Mouse (Mus musculus) cerebellum, adult 18-20 months (tissue): ENCODE measurements at regions not wholly inside any gene's neighbourhood (a gene's known extent, or its start where the extent isn't known, plus 50 kb on each side); places are given as distances from the start of the nearest gene placed in this dataset.

Experiments used
- DNase-seq, 2 experiments: peaks; one replicate each; pipeline ENCODE4 v3.0.0; 2021

DNA sequence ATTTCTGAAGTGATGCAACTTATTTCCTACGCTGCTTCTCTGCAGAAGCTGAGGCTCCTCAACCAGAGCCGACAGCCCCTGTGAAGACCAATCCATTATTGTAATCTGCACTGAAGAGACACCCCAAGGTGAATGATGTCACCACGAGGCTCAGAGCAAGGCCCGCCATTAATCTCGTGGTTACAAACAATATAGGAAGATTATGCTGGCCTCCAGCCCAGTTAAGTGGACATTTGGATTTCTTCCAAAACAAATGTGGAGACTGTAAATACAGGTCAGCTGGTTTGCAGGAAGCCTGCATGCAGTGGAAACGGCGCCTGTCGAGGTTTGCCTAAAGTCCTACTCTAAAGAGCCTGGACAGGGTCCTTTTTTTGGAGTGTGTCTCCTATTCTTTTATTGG lies 390.6 kb upstream of the Zmiz1 start:
- DNase-seq, result peak; percentile 19 to 27

DNA sequence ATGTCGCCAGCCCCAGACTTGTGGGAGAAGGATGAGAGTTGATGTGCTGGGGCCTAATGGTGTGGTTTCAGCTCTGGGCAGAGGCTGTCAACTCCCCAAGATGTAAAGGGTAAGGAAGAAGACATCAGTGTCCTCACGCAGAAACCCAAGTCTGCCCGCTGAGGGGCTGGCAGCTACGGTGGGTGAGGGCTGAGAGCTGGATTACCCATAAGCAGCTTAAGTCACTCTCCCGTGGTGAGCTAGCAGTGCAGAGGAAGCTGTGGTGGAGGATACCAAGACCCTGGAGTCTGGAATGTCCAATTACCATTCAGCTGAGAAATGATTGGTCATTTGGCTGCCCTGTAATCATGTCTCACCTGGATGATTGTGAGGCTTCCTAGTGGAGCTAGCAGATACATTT lies 385.8 kb upstream of the Zmiz1 start:
- peak; percentile 12 to 45 for DNase-seq

DNA sequence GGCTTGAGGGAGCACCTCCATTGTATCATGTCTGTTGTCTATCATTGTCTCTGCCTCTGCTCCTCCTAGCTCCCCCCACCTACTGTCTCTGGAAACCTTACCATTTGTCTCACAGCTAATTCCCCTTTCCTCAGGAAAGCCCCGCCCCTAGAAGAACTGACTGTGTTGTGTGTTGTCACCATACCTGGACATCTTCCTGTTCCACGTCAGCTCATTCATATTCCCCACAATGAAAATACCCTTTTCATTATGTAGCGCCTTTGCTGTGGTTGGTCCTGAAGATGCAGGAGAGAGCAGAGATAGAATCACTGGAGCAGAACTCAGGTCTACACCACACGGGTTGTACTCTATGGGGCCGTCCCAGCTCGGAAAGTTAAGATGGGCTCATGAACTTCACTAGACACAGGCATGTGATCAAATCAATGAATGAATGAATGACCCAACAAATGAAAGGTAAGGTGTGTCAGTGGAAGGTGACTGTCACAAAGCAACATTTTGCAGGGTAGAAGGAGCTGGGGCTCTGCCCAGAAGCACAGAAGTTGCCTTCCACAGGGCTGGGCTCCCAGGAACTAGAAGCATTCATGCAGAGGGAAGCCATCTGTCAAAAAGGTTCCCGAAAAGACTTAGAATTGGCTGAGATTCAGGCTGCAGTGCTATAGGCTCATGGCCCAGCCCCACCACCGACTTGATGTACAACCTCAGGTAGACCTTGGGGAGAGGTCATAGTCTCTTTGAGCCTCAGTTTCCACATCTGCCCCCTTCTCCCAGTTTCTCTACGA lies 384.8 kb upstream of the Zmiz1 start:
- DNase-seq, result peak; percentile 87 to 93

DNA sequence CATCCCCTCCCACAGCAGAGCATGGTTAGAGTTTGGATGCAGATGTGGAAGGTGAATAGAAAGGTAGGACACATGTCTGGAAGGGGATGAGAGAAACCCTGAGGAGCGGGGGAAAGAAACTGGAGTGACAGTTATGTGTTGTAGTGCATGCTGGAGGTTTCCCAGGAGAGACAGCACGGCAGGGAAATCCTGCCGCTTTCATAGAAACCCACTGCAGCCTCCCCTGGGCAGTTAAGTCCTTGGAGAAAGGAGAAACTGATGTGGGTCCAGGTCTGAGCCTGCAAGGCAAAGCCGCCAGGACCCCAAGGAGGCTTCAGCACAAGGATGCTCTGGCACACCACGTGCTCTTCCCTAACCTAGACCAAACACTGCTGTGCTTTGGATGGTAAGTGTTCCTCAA lies 384.1 kb upstream of the Zmiz1 start:
- DNase-seq, result peak in 1 of 2 experiments; percentile 21

DNA sequence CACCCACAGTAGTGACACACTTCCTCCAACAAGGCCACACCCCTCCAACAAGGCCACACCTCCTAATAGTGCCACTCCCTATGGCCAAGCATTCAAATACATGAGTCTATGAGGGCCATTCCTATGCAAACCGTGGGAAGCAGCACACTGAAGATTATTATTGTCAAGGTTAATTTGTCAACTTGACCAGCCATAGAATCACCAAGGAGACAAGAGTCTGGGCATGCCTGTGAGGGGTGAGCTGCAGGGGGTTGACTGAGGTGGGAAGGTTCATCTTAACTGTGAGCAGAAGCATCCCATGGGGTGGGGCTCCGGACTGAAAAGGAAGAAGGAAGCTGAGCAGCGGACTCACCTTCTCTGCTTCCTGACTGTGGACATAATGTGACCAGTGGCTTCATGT lies 378.6 kb upstream of the Zmiz1 start:
- DNase-seq, result no peak

DNA sequence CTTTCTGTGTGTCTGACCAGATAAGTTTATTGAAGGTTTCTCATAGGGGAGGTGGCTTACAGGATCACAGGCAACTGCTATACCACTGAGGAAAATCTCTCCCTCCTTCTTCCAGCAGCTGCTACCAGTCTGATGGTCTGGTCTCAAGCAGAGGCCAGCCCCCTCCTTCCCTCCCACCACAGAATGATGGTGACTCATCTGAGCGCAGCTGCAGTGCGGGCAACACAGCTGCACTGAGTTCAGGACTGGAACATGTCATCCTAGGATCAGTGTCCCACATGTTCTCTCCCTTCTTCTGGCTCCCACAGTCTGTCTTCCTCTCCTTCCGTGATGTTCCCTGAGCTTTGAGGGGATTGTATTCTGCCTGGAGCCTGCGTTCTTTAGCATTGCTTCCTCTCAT lies 375.1 kb upstream of the Zmiz1 start:
- no peak for DNase-seq

DNA sequence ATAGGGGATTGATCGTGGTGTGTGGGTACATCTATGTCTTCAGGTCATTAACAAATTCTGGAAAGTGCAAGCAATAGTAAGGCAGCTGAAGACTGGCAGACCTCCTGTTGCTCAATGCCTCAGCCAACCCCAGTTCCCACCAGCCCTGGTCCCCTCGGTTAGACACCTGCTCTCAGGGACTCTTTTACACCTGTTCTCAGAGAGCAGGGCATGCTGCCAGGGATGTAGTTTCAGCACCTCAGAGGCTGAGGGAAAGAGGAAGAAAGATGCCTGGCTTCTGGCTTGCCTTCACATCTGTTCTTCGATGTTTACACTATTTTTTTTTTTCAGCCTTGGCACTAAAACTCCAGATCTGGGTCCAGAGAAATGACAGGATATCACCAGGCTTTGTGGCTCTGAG lies 362.2 kb upstream of the Zmiz1 start:
- DNase-seq, result peak; percentile 35 to 44

DNA sequence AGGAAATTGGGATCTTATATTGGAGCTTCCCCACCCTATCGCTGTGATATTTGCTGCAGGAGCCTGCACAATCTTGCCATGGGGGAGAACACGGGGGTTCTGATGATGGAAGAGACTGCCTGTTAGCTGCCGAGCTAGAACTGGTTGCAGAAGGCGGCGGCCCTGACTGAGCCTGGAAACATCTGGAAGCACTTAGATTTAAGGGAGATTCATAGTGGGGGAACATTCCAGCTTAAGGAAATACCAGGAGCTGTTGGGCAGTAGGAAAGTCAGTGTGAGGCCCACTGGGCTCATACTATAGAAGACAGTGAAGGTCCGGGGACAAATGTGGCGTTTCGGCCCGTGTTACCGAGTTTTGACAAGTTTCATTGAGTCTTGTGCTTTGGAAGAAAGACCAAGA lies 353.6 kb upstream of the Zmiz1 start:
- DNase-seq, result no peak

DNA sequence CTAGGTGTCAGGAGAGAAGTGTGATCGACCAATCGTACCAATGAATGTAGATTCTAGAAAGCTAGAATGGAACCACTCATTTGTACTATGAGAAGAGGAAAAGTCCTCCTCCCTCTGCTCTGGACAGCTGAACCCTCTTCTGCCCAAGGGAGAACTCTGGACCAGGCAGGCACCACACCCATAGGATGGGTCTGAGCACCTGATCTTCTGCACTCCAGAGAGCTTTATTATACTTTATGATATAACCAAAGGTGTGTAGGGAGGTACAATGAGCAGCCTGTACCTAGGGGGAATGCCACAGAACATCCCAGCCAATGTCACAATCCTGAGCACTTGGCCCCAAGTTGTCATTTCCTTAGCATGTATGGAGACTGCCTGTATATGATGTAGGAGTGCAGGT lies 352.5 kb upstream of the Zmiz1 start:
- DNase-seq, result no peak

DNA sequence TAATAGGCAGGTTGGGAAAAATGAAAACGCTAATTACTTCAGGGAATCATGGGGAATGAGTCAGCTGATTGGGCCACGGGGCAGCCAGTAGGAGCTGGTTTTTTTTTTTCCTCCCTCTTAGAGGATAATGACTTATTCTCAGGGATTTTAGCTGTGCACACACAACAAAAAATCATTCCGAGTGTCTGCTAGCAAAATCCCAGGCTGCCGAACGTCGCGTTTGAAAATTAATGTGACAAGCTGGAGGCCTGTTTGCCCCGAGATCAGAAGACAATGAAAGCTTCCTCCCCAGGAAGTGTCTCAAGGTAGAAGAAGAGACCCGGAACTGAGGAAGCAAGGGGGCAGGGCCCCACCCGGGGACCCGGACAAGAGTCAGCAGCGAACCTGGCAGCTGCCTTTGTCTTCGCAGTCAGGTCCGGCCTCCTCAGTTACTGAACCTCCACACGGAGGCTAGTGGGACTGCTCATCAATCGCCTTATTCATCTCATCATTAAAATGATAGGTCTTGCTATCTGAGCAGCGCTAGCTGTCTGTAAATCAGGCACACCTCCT lies 350.8 kb upstream of the Zmiz1 start:
- no peak for DNase-seq

DNA sequence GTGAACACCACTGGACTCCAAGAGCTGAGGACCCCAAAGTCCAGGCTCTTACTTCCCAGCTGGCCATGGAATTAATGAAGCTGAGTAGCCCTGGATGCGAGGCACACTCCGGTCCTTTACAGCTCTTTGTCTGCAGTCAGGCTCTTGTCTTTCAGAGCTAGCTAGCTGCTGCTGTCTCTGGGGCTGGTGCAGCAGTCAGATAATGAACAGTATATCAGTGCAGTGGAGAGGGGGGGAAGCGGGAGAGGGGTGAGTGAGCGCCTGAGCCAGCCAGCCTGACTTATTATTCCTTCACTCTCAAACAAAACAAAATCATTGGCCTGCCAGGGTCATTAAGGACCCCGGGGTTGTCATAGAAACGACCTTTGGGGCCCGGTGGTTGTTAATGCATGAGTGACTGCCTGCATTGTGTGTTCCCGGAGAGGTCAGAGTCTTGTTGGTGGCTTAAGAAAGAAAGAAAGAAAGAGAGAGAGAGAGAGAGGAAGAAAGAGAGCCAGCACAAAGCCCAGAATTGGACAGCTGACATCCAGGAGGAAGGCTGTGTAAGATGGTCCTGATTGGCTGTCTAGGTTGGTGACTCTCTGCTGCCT lies 350.2 kb upstream of the Zmiz1 start:
- DNase-seq, result no peak

DNA sequence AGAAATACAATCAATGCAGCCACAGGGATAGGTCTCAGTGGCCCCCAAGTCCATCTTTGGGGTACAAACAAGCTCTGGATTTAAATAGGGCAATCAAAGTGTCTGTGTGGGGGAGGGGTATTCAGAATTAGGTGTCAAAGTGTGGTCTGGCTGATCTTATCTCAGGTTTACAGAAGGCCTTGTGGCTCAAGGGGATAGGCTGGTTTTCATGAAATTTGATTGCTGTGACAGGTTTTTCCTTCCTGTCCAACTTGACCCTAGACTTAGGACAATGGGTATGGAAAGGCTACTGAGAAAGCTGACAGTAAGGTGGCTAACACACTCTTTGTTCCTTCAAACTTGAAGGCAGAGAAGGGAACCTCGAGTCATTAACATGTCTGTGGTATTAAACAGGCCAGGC lies 349.3 kb upstream of the Zmiz1 start:
- DNase-seq, result no peak

DNA sequence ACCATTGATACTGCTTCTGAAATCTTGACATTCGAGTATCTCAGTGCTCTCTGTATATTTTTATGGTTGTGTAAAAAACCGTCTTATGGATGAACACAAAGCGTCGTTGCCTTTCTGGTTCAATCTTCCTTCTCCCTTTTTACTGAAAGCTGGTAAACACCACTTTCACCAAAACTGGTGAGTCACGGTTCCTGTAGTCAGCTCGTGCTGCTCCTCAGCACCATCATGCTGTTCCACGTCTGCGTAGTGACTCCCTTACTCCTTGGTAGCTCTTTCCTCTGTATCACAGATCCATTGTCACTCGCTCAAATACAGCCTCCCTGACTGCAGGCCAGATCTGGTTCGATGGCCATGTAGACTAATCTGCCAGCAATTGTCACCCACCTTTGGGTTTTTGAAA lies 346.2 kb upstream of the Zmiz1 start:
- no peak for DNase-seq

DNA sequence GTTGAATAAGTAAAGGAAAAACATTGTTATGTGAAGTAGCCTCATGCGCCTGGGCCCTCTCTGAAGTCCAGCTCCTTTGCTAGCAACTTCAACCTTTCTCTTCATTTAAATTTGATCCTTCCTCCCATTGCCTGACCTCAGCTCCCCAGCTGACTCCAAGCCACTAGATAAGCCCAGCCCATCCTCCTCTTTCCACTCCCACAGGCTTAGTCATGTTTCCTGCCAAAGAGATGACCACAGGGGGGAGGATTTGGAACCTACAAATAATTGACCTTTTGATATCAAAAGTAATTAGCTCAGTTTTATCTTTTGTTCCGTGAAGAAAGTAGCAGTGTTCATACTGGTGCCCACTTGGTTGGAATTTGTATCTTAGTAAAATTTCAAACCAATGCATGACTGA lies 345.7 kb upstream of the Zmiz1 start:
- DNase-seq, result no peak

DNA sequence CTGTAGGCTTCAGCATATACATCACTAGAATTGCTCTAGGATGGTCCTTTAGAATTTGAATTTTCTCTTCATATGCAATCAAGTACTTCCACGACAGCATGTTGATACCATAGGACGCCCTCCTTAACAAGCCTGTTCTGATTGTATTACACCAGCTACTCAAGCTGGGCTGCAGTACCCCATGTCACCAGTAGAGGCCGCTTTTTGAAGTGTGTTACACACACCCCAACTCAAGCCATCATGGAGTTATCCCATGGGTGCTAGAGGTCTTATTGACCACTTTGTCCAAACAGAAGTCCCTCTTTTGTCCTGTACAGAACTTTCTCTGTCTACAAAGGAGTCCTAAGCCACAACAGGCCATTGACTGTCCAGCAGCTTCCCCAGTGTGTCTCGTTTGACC lies 342.6 kb upstream of the Zmiz1 start:
- peak; percentile 80 to 84 for DNase-seq

DNA sequence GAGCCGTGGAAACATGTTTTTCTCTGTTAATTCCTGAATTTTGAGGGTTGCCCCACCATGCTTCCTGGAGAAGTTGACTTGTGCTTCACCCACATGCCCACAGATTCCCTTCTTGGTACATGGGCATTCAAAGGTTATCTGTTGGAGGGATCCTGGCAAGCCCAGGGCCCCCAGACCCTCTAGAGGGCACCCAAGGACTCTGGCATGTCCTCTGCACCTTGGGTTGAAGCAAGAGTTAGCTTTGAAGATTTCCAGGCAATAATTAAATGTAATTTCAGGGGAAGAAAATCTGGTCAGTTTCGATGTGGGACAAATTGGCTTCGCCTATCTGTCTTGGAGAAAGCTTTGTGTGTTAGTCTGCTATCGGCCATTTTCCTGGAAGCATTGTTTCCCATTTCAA lies 339.0 kb upstream of the Zmiz1 start:
- DNase-seq, result no peak

DNA sequence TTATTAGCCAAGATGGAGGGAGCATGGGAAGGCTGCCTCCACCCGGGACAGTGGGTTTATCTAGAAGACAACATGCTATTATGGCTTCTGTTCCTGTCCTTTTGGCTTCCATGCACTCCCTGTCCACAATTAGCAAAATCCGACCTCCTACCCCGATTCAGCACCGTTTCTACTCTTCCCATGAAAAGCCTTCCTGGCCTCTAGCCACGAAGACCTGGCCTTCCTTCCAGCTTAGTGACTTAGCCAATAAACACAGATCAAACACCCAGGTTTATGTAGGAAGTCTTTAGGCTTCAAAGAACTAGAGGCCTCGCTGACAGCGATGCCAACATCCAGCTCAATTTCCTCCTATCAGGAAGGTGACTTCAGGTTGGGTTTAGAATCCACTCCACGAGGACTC lies 338.5 kb upstream of the Zmiz1 start:
- no peak for DNase-seq

DNA sequence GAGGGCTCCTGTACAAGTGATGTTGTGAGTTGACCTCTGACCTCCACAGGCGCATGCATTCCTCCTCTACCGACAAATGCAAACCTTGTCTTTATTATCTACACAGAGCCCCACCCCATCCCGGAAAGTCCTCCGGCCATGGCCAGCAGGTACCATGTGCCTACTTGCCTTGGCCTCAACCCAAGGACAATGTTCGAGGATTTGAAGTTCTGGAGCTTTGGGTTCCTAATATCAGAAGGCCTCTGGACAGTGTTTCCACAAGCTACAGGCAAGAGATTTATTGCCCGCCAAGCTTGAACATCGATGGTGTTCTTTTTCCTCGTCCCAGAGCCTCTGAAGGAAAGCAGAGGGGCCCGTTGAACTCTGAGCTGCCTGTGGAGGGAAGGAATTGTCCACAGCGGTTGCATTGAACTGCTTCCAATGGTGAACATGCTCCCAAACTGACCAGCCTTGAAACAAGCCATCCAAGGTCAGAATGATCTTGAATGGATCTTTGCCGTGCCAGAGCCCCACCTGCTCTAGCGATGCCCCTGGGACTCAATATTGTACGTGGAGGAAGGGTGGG lies 335.9 kb upstream of the Zmiz1 start:
- no peak for DNase-seq

DNA sequence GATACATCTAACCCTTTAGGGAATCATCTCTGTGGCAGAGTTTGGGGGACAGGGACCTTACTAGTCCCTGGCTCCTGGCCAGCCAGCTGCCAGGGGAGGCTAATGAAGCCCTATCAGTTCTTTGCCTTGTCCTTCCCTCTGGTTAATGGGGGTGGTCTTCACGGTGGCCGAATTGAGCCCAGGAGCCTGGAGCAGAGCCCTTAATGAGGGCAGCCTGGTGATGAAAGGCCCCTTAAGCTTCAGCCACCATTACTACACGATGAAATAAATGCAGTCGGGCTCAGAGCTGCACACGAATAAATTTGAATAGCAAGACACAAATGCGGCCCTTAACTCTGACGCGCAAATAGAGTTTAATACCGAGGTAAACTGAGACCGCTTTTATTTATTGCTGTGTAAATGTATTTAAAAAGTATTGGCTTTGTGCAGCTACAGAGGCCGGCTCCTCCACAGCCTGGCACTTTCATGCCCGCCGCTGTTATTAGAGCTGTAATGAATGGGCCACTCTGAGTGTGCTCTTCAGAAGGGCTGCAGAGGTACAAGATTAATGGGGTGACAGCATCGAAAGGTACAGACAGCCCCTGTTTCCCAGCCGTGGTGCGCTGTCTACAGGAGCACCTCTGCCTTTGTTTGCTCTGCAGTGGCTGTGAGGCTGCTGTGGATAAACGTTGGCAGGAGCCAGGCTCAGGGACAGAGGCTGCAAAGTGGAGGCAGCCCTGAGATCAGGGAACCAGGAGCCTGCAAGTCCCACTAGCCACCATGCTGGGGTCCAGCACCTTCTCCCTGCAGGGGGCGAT lies 335.2 kb upstream of the Zmiz1 start:
- DNase-seq, result no peak

DNA sequence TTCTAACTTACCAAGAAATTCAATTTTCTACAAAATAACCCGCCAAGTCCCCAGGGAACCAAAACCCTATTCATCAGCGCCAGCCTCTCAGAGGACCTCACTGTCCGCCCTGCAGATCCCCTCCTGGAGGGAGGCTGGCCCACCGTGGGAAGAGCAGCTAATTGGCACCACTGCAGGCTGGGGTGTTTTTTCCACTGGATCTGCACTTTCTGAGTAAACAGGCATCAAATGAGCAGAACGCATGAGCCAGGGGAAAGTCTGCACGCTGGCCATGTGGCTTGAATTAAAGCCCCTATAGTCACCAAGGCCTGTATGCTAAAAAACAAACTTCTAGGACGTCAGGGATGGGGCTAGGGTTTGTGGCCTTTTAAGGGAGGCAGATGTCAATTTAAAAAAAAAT lies 332.4 kb upstream of the Zmiz1 start:
- no peak for DNase-seq

DNA sequence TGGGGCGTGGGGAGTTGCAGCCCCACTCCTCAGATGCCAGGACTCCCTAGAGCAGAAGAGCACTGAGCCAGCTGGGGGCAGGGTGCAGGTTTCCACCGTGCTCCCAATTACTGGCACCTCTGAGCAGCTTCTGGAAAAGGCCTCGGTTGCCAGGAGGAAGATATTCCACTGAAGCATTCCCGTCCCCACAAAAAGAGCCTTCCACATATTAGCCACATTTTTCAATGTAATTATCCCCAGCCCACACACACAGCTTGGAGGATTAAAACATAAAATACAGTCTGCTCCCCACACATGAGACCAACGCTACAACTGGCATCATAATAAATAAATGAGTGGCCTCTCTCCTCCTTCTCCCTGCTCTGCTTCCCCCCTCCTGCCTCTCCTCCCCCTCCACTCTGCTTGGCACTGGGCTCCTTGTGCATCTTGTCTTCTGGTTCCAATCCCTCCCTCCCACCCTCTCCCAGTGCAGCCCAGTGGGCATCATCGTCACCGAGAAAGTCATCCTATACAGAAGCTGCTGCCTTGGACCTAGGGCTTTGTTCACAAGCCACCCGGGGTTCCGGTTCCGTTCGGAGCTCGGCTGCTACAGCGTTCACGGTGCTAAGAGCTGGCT lies 331.3 kb upstream of the Zmiz1 start:
- DNase-seq, result peak; percentile 22 to 39

DNA sequence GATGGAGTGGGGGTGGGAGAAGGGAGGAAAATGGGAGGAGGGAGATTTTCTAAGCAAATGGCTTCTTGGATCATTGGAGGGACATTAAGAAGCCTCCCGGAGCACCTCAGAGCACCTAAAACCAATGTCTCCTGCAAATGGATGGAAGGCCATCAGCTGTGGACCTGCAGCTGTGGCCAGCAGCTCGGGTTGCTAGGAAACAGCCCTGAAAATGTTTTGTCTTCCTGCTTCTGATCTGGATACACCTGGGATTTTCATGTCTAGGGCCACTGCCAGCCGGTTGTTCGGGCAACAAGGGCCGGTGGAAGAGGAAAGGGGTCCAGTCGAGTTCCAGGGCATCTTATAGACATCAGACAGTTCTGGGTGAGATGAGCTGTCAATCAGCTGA lies 330.8 kb upstream of the Zmiz1 start:
- DNase-seq, result no peak

DNA sequence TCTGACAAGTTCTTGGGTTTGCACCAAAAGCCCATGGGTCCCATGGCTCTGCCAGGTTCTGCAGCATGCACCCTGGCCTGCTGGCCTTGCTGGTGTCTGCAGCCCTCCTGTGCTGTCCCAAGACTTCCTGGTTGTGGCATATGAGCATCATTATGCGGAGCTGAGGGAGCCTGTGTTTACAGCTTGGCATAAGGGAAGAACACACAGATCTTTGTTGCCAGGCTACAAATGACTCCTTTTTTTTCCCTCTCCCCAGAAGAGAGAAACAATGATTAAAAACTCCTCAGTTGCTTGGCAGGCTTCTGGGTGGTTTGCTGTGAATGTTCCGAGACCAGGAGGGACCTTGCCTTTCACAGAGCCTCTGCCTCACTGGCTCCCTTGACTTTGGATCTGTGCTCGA lies 323.6 kb upstream of the Zmiz1 start:
- no peak for DNase-seq
